Mouse (Mus musculus) forebrain, embryonic 12.5 days (tissue): ENCODE results near the gene Tmem240. TPM values are rescaled to one million over a fixed set of nuclear protein-coding genes. Genes with fewer than 3 reads are reported as not detected.
A peak's percentile ranks its signal among the peaks of the same experiment; 100 is the strongest.
"Not testable (repeated sequence)": the region's sequence is repeated elsewhere in the genome, so short reads cannot be mapped to it uniquely, and the experiment has no call there.

Experiments
- ATAC-seq: fragments of 200-750 bp; cut with Nextera tagmentation; 2 replicates; pipeline ENCODE4 v1.8.0; 2017; ENCODE audit warnings: moderate TSS enrichment; ENCODE audit not compliant: low FRiP score
- H3K27ac ChIP-seq: fragments of 300-500 bp; sonication (generic); 2 replicates; pipeline ENCODE4 v1.5.1; 2016; ENCODE audit warnings: mild to moderate bottlenecking
- H3K27me3 ChIP-seq: fragments of 300-500 bp; sonication (generic); 2 replicates; pipeline ENCODE4 v1.6.1; 2016; ENCODE audit warnings: mild to moderate bottlenecking
- H3K36me3 ChIP-seq: fragments of 300-500 bp; sonication (generic); replicated peaks from 2 replicates; pipeline ENCODE4 v1.6.1; 2016; ENCODE audit warnings: mild to moderate bottlenecking
- H3K4me1 ChIP-seq: fragments of 300-500 bp; sonication (generic); 2 replicates; pipeline ENCODE4 v1.6.1; 2016
- H3K4me2 ChIP-seq: fragments of 300-500 bp; sonication (generic); 2 replicates; pipeline ENCODE4 v1.6.1; 2016; ENCODE audit warnings: mild to moderate bottlenecking, moderate library complexity
- H3K4me3 ChIP-seq: fragments of 300-500 bp; sonication (generic); replicated peaks from 2 replicates; pipeline ENCODE4 v1.5.1; 2016; ENCODE audit warnings: mild to moderate bottlenecking
- H3K9ac ChIP-seq: fragments of 300-500 bp; sonication (generic); 2 replicates; pipeline ENCODE4 v1.6.1; 2016; ENCODE audit warnings: mild to moderate bottlenecking
- H3K9me3 ChIP-seq: fragments of 300-500 bp; sonication (generic); 2 replicates; pipeline ENCODE4 v1.6.1; 2016
- WGBS: fragments of 180-500 bp; shearing (Covaris S2); methylation state at CpG from one replicate; pipeline ENCODE4 v1.1.7; 2016; 5-methylcytosine and 5-hydroxymethylcytosine counted together
- polyA plus RNA-seq: library from polyadenylated mRNA; unstranded; fragments of >200 nt; fragmentation: Nextera tagmentation; extraction: Ambion mirVana; gene quantifications from 2 replicates; pipeline ENCODE4 v1.2.1, GENCODE M21; 2016

Gene Tmem240
- polyA plus RNA-seq = 2.5 and 3.2 TPM in 2 replicates

DNA sequence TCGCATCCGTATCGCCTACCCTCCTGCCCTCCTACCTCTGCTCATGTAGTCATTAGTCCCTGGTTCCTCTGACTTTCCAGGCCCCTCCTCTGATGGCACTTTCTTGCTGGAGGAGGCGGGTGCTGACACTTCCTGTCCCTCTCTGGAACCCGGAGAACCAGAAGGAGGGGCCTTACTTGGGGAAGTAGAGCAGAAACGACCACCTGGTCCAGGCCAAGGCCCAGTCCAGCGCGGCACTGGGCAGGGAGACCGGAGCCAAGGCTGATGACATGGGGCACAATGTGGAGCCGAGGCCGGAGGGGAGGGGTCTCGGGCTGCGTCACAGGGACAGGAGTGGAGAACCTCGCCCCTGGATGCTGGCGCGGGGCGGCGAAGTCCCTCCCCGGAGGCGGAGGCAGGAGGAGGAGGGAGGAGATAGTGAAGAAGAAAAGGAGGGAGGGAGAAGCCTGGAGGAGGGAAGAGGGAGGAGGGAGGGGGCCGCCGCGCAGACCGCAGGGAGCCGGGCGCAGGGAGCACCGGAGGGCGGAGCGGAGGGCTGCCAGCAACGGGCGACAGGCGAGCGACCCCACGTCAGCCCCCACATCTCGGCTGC lies at the start of gene Tmem240:
Gene Tmem240 (plus strand): TSS at position 451 of the 592 bp plus-strand sequence.
- Histone ChIP-seq H3K36me3 (peaks cover 21% of the 10 kb centered on the region), H3K4me3 (peak within 1 kb of the TSS; percentile 79), H3K27ac (peak within 1 kb of the TSS; percentile 91), H3K9me3 (no peaks in the 10 kb centered on the region), H3K4me1 (peaks cover 29% of the 10 kb centered on the region), H3K9ac (peak within 1 kb of the TSS; percentile 92), H3K4me2 (peak within 1 kb of the TSS; percentile 91), H3K27me3 (no peaks in the 10 kb centered on the region)
- peak; percentile 95 for ATAC-seq
- WGBS = under 1% methylated on average over 20 of the region's 35 CpGs

DNA sequence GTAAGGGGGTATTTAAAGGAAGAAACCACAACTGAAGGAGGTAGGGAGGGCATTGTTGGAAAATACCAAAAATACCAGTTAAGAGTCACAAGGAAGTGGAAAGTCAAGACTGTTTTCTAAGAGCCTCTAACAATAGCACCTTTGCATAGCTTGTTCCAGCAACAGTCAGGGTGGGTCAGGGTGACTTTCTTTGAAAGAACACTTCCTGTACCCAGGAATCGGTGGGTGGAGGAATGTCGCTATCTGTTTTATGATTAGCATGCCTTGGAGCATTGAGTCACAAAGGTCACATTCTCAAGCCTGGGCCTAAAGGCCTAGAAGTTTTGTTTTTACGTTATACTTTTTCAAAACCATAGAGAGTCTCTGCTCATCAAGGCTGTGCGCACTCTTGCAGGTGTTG lies 46.8 kb upstream of the Tmem240 start:
- H3K4me3 ChIP-seq, H3K27ac ChIP-seq, H3K4me2 ChIP-seq, H3K9ac ChIP-seq, H3K9me3 ChIP-seq, ATAC-seq, H3K4me1 ChIP-seq, H3K36me3 ChIP-seq: not testable (repeated sequence)
- 0 out of 2 replicates have a peak, but pooled peaks cover 11% of the 10 kb centered on the region for H3K27me3 ChIP-seq
- 85% methylated on average over 4 of the region's 4 CpGs for WGBS

DNA sequence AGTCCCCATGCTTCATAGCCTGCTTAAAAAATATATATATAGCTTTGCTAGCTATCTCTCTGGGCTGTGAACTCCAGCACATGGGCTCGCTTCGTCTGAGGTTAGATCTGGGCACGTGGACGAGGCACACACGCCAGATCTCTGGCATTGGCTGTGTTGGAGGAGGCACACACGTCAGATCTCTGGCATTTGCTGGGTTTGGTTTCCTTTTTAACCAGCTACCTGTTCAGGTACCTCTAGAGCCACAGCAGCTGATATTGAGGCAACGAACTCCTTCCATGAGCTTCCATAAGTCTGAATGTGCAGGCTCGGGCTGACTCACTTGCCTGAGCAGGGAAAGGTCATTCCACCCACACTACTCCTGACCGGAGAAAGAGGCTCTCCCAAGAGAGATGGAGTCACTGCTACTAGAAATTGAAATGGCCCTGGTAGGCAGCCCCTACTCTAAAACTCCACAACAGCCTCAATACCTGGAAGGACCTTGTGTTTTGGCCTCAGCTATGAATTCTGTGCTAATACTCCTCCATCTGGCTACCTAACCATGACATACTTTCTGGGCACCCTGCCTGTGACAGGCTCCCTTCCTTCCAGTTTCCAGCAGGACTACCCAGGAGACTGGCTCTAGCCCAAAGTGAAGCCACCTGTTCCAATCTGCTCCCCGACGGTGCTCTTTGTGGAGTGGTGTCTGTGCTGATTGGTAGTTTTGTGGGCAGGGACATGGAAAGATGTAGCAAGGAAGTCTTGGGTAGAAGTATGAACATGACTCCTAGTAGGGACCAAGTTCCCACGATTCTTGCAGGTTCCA lies 43.8 kb upstream of the Tmem240 start:
- H3K27me3 ChIP-seq = peaks cover 36% of the 10 kb centered on the region
- H3K4me3 ChIP-seq = no peak overlapping the region
- no peak overlapping the region for H3K27ac ChIP-seq
- 89% methylated on average over 12 of the region's 12 CpGs for WGBS
- H3K36me3 ChIP-seq = no peaks in the 10 kb centered on the region
- peaks cover 15% of the 10 kb centered on the region; the same call in 1 of the 2 replicates for H3K4me1 ChIP-seq
- H3K4me2 ChIP-seq = no peak overlapping the region
- ATAC-seq = no peak
- 0 out of 2 replicates have a peak, but pooled peaks cover 3% of the 10 kb centered on the region for H3K9me3 ChIP-seq
- no peak overlapping the region for H3K9ac ChIP-seq

DNA sequence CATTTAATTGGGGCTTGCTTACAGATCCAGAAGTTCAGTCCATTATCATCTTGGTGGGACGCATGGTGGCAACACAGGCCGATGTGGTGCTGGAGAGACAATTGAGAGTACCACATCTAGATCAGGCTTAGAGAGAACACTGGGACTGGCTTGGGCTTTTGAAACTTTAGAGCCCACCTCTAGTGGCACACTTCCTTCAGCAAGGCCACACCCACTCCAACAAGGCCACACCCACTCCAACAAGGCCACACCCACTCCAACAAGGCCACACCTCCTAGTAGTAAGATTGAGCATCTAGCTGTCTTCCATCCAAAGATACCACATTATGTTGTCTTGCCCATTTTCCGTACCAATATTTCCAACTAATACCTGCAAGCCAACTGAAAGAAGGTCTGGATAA lies 42.2 kb upstream of the Tmem240 start:
- Histone ChIP-seq H3K36me3 (no peaks in the 10 kb centered on the region), H3K9ac (no peak overlapping the region), H3K4me1 (peaks cover 23% of the 10 kb centered on the region; the same call in 1 of the 2 replicates), H3K27me3 (peaks cover 47% of the 10 kb centered on the region), H3K4me2 (no peak overlapping the region), H3K4me3 (no peak overlapping the region), H3K27ac (no peak overlapping the region), H3K9me3 (0 out of 2 replicates have a peak, but pooled peaks cover 3% of the 10 kb centered on the region)
- 97% methylated on average over 3 of the region's 3 CpGs for WGBS
- ATAC-seq = no peak

DNA sequence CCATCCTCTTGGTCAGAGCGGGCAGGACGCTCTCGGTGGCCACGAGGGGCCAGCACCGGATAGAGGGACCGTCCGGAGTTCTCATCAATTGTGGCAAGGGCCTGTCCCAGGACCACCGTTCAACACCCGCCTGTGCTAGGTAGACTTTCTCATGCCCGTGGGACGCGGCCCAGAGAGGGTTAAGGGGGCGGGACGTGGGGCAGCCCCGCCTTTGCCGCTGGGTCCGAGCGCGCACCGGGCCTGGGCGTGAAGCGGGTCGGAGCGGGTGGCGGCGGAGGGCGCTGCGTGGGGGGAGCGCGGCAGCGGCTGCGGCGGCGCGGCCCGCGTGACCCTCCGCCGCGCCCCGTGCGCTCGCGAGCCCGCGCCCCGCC lies 40.5 kb upstream of the Tmem240 start, which contains the start of gene Fndc10:
Gene Fndc10 (plus strand): TSS at position 232 of the 371 bp plus-strand sequence.
- ATAC-seq = peak; percentile 81
- H3K4me3 ChIP-seq = peak within 1 kb of the TSS; percentile 79
- peaks cover 50% of the 10 kb centered on the region for H3K27me3 ChIP-seq
- WGBS = under 1% methylated on average over 34 of the region's 47 CpGs
- no peaks in the 10 kb centered on the region for H3K36me3 ChIP-seq
- H3K9ac ChIP-seq = peak within 1 kb of the TSS; percentile 71
- H3K4me1 ChIP-seq = peaks cover 23% of the 10 kb centered on the region; the same call in 1 of the 2 replicates
- 0 out of 2 replicates have a peak, but pooled peaks cover 3% of the 10 kb centered on the region for H3K9me3 ChIP-seq
- peak within 1 kb of the TSS; percentile 71; the same call in 1 of the 2 replicates for H3K27ac ChIP-seq
- peak within 1 kb of the TSS; percentile 88 for H3K4me2 ChIP-seq

DNA sequence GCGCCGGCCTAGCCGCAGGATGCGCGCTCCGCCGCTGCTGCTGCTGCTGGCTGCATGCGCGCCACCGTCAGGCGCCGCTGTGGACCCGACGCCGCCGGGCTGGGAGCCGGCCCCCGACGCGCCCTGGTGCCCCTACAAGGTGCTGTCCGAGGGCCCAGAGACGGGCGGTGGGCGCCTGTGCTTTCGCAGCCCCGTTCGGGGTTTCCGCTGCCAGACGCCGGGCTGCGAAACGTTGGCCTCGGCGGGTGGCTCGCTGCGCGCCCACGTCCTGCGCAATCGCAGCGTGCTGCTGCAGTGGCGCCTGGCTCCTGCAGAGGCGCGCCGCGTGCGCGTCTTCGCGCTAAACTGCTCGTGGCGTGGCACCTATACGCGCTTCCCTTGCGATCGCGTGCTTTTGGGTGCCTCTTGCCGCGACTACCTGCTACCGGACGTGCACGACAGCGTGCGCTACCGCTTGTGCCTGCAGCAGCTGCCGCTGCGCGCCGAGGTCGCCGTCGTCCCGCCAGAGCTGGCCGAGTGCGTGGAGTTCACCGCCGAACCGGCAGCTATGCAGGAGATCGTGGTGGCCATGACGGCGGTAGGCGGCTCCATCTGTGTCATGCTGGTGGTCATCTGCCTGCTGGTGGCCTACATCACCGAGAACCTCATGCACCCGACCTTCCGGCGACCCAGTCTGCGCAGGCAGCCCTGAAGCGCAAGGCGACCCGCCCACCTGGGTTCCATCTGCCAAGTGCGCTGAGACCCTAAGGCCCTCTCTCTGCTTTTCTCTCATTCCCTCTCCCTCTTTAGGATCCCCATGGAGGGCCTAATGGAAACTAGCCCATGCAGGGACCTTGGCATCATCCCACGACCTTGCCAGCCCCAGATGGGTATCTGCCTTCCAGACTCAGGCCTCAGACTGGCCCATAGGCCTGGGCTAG lies 39.9 kb upstream of the Tmem240 start:
- ATAC-seq = peak; percentile 75
- Histone ChIP-seq H3K9me3 (0 out of 2 replicates have a peak, but pooled peaks cover 3% of the 10 kb centered on the region), H3K36me3 (no peaks in the 10 kb centered on the region), H3K27ac (peak overlapping the region; percentile 71; the same call in 1 of the 2 replicates), H3K4me3 (peak overlapping the region; percentile 79), H3K4me2 (peak overlapping the region; percentile 88), H3K9ac (peak overlapping the region; percentile 71), H3K4me1 (peaks cover 23% of the 10 kb centered on the region; the same call in 1 of the 2 replicates), H3K27me3 (peaks cover 50% of the 10 kb centered on the region)
- WGBS = 1% methylated on average over 91 of the region's 92 CpGs

DNA sequence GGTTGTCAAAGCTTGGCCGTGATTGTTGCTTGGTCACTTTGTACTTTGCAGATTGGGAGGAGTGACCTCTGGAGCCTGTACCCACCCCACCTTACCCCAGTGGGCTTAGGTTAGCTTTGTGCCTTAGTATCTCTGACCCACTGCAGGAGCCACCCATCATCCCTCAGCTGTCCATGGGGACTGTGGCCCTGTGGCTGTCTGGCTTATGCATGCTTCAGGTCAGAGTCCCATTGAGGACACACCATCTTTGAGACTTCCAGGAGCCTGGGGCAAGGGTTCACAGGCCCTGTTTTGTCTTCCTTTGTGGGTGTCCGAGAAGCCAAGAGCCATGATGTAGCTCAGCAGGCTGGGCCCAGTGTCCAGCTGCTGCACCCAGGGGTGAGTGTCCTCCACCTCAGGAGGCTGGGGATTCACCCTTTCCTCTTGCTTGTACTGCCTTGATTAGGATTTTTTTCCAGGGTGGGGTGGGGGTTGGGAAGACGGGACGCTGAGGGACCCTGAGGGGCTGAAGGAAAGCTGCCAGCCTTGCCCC lies 39.0 kb upstream of the Tmem240 start:
- no peaks in the 10 kb centered on the region for H3K36me3 ChIP-seq
- H3K9me3 ChIP-seq = 0 out of 2 replicates have a peak, but pooled peaks cover 3% of the 10 kb centered on the region
- WGBS = 85% methylated on average over 4 of the region's 4 CpGs
- H3K4me3 ChIP-seq = peak overlapping the region; percentile 79
- H3K4me2 ChIP-seq = peak overlapping the region; percentile 88
- H3K27me3 ChIP-seq = peaks cover 50% of the 10 kb centered on the region
- H3K9ac ChIP-seq = peak overlapping the region; percentile 71; the same call in 1 of the 2 replicates
- peaks cover 23% of the 10 kb centered on the region; the same call in 1 of the 2 replicates for H3K4me1 ChIP-seq
- no peak for ATAC-seq
- H3K27ac ChIP-seq = no peak overlapping the region

DNA sequence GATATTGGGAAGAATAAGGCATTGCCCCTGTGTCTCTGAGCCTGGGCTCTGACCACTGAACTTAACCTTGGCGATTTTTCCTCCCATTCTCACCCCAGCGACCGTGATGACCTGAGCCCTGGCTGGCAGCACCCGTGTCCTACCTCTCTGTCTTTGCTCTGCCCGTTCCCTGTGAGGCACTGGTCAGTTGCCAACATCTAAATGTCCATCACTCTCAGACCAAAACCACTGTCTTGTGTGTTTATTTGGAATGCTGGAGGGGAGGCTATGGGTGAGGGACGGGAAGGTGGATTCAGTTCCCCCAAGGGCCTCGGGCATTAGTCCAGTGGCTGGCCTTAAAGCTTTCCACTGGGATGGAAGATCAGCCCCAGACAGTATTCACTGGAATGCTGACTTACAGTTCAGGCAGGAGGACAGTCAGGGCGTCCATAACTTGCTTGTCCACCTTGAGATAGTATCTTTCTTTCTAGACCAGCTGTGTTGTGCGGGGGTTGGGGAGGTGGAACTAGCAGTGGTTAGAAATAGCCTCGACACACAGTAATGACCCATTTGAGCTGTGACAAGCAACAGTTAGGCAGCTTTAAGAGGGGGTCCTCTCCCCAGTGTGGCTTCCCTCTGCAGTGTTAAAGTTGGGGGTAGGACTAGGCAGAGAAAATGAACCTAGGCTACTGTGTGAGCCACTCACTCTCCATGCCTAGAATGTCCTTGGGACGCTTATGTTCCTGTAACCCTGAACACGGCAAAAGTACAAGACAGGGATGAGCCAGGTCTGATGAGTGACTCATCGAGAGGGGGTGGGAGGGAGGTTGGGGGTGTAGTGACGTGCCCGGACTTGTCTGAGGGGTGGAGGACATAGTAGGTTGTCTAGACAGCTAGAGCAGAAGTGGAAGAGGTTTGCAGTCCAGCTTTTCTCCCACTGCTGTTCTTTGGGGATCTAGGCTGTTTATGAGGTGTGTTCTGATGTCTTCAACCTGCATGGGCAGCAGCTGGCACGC lies 38.0 kb upstream of the Tmem240 start:
- Histone ChIP-seq H3K9ac (no peak overlapping the region), H3K27me3 (peaks cover 42% of the 10 kb centered on the region), H3K9me3 (0 out of 2 replicates have a peak, but pooled peaks cover 3% of the 10 kb centered on the region), H3K4me1 (peaks cover 23% of the 10 kb centered on the region; the same call in 1 of the 2 replicates), H3K27ac (no peak overlapping the region), H3K36me3 (no peaks in the 10 kb centered on the region), H3K4me3 (no peak overlapping the region), H3K4me2 (no peak overlapping the region)
- 84% methylated on average over 16 of the region's 16 CpGs for WGBS
- no peak for ATAC-seq

DNA sequence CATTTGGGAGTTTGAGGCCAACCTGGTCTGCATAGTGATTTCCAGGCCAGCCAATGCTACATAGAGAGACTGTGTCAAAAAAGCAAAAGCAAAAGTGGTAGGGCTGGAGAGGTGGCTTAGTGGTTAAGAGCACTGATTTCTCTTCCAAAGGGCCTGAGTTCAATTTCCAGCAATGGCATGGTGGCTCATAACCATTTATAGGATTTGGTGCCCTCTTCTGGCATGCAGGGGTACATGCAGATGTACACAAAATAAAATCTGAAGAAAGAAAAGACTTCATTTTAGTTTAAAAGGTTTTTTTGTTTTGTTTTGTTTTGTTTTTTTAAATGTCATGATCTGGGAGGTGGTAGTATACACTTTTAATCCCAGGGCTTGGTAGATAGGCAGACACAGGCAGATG lies 34.2 kb upstream of the Tmem240 start:
- peaks cover 15% of the 10 kb centered on the region for H3K4me1 ChIP-seq
- no peak overlapping the region for H3K4me3 ChIP-seq
- no peak for ATAC-seq
- no peak overlapping the region for H3K9ac ChIP-seq
- H3K9me3 ChIP-seq = no peaks in the 10 kb centered on the region
- peaks cover 21% of the 10 kb centered on the region for H3K27me3 ChIP-seq
- no peak overlapping the region for H3K27ac ChIP-seq
- H3K36me3 ChIP-seq = no peaks in the 10 kb centered on the region
- no peak overlapping the region for H3K4me2 ChIP-seq

DNA sequence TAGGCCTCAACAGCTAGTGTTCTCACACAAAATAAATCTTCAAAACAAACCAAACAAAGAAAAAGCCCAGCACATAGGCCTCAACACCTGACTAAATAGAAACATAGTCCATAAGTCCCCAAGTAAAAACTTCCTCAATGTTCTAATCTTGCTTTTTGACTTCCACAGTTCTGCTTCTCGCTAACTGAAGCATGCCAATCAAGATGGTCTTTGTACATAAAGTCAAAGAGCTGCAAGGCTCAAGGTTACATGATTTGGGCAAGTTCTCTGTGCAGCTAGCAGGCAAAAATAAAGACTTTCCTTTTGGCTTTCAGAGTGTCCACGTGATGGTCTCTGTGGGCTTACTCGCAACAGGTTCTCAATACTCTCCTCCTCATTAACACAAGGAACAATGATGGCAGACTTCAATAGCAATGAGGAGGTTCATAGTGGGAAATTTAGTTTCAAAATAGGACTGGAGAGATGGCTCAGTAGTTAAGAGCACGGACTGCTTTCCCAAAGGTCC lies 31.1 kb upstream of the Tmem240 start:
- Histone ChIP-seq H3K27me3 (no peaks in the 10 kb centered on the region), H3K4me1 (peaks cover 14% of the 10 kb centered on the region), H3K9me3 (no peaks in the 10 kb centered on the region), H3K27ac (no peak overlapping the region), H3K4me3 (no peak overlapping the region), H3K36me3 (no peaks in the 10 kb centered on the region), H3K9ac (no peak overlapping the region), H3K4me2 (no peak overlapping the region)
- WGBS = 92% methylated on average over 4 of the region's 4 CpGs
- ATAC-seq = no peak
